Mouse (Mus musculus) erythroblast, embryonic 14.5 days (primary cell): Measurements from ENCODE around the gene Gm9936.

Experiments
- GATA1 ChIP-seq: IDR thresholded peaks from 2 replicates; pipeline ENCODE4 v1.6.1; 2012; ENCODE audit warnings: low read length, inconsistent platforms, mixed read lengths
- TAL1 ChIP-seq: IDR thresholded peaks from 3 replicates; pipeline ENCODE4 v1.6.1; 2012; ENCODE audit warnings: low read length, inconsistent platforms, mixed read lengths

- TF ChIP-seq TAL1 (no peak), GATA1 (no peak)
Observed at GRCm38 (mm10) chr5:114861730-114862129, 3.2 kb upstream of the Gm9936 start.
